ENCODE assay signal across 10 mouse cellular contexts in the genomic region with DNA sequence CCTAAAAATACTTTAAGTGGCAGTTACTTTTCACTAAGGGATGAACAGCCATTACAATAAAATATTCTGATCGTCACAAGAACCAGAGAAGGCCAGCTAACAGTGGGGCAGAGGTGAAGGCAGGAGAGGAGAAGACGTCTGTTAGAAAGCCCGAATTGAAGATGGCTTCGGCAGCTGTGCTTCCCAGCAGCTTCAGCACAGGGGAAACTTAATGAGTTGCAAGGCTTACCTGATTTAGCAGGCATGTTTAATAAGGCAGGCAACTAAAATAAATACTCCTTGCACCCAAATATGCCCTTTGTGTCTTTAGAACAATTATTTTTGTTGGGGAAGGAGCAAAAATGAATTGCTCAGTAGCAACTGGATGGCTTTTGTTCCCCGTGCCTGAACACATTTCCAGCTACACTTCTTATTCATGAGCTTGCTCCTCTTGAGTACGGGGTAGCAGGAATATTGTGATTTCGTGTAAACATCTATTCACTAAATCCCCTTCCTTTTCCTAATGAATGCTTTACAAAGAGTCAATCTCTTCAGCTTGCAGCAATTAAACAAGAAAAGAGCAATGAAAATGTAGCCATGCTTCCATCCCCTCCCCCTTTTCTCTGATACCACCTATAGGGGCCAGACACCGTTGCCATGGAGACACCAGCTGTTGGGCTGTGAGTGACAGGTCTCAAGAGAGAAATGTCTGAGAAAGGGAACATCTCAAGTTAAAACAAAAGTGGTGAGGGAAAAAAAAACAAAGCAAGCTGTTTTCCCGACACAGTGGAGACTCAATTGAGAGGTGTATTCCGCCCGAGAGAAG.
A peak's percentile ranks its signal among the peaks of the same experiment; 100 is the strongest.
DNase-seq lines count a peak whose midpoint lies in the region; ATAC-seq lines count a peak whose summit lies in the region.
"Had no signal": no experiment of that assay in that cellular context is flagged by ENCODE, and none has a peak within 500 bp of the region (broad histone marks: within the 10 kb centered on the region; RNA-seq: fewer than 3 reads in every experiment).

No protein-coding gene starts in this region.

- peak overlapping the region; percentile 24 for H3K4me2 ChIP-seq in hindbrain, embryonic 11.5 days (replicated peaks; ENCODE audit: low read depth, low read length)
- peak overlapping the region; percentile 47 for H3K4me2 ChIP-seq in midbrain, embryonic 14.5 days (ENCODE audit: low read length)
- H3K4me2 ChIP-seq: lung, embryonic 14.5 days had no signal

- peak overlapping the region; percentile 10; the same call in 1 of the 2 replicates for H3K4me3 ChIP-seq in hindbrain, embryonic 11.5 days (ENCODE audit: low read depth, low read length)
- peak overlapping the region; percentile 12 for H3K4me3 ChIP-seq in midbrain, embryonic 14.5 days (replicated peaks; ENCODE audit: low read depth, low read length)

- peak overlapping the region; percentile 77 for H3K27ac ChIP-seq in hindbrain, embryonic 11.5 days (ENCODE audit: low read depth, low read length)
- H3K27ac ChIP-seq in midbrain, embryonic 14.5 days (replicated peaks; ENCODE audit: low read depth, low read length), result peak overlapping the region; percentile 97

- peak; percentile 34 for DNase-seq in right cerebral cortex, adult 18-20 months
- DNase-seq in right cerebral cortex, postnatal 36 days (ENCODE audit: low spot score in 2 of 2), result no peak
- peak; percentile 83 for DNase-seq in hindbrain, embryonic 11.5 days (ENCODE audit: low spot score)
- DNase-seq in midbrain, embryonic 14.5 days, result peak; percentile 96
- no peak for DNase-seq in kidney, adult 9 months
- DNase-seq in lung, postnatal 10 days, result no peak
- DNase-seq in testis, postnatal 14 days (ENCODE audit: low spot score), result no peak
- DNase-seq: lung, embryonic 14.5 days had no signal

- no peaks in the 10 kb centered on the region for H3K36me3 ChIP-seq in hindbrain, embryonic 11.5 days (ENCODE audit: control insufficient read depth, insufficient read depth, low read length)
- no peaks in the 10 kb centered on the region for H3K36me3 ChIP-seq in midbrain, embryonic 14.5 days (ENCODE audit: control insufficient read depth, insufficient read depth, low read length)

- peak; percentile 79; the same call in 1 of the 2 replicates for ATAC-seq in hindbrain, embryonic 11.5 days (ENCODE audit: low FRiP score)
- peak; percentile 90 for ATAC-seq in midbrain, embryonic 14.5 days (ENCODE audit: low FRiP score, low TSS enrichment)
- no peak for ATAC-seq in granulocyte monocyte progenitor cell, adult 5-6 weeks (replicated peaks; ENCODE audit: poor library complexity, severe bottlenecking)
- ATAC-seq: inflammation-experienced regulatory T-cells, adult 6 months had no signal

- H3K27me3 ChIP-seq in hindbrain, embryonic 11.5 days (ENCODE audit: control insufficient read depth, insufficient read depth, low read length), result peaks cover 4% of the 10 kb centered on the region; the same call in 1 of the 2 replicates
- no peaks in the 10 kb centered on the region for H3K27me3 ChIP-seq in midbrain, embryonic 14.5 days (ENCODE audit: control insufficient read depth, insufficient read depth, low read length)

- H3K9ac ChIP-seq in hindbrain, embryonic 11.5 days (ENCODE audit: low read depth, low read length), result peak overlapping the region; percentile 7; the same call in 1 of the 2 replicates
- peak overlapping the region; percentile 47 for H3K9ac ChIP-seq in midbrain, embryonic 14.5 days (replicated peaks; ENCODE audit: low read length)
- H3K9ac ChIP-seq: lung, embryonic 14.5 days had no signal

- H3K4me1 ChIP-seq in hindbrain, embryonic 11.5 days (replicated peaks; ENCODE audit: control insufficient read depth, insufficient read depth, low read length), result no peaks in the 10 kb centered on the region
- peaks cover 22% of the 10 kb centered on the region for H3K4me1 ChIP-seq in midbrain, embryonic 14.5 days (ENCODE audit: control insufficient read depth, insufficient read depth, low read length)

- 8% methylated on average over 11 of the region's 11 CpGs for WGBS in hindbrain, embryonic 11.5 days
- 2% methylated on average over 11 of the region's 11 CpGs for WGBS in midbrain, embryonic 14.5 days

- no peaks in the 10 kb centered on the region for H3K9me3 ChIP-seq in hindbrain, embryonic 11.5 days (ENCODE audit: control insufficient read depth, low read length)
- H3K9me3 ChIP-seq in midbrain, embryonic 14.5 days (ENCODE audit: control insufficient read depth, low read length), result no peaks in the 10 kb centered on the region

Comparison
In these comparisons a context has a peak if more than half of its experiments do, and no peak if none do; other contexts are left out.
1. DNase-seq: peak in right cerebral cortex, adult 18-20 months (single experiment), hindbrain, embryonic 11.5 days (single experiment) and midbrain, embryonic 14.5 days (single experiment); none in right cerebral cortex, postnatal 36 days (0 of 2), kidney, adult 9 months (single experiment), lung, postnatal 10 days (single experiment) and testis, postnatal 14 days (single experiment).